In genomic region chr11:100938112-100938511, GRCm38 (mm10) we compare ENCODE assay signal across 9 mouse cellular contexts. TPM values are rescaled to one million over a fixed set of nuclear protein-coding genes. Genes with fewer than 3 reads are reported as not detected.
A peak's percentile ranks its signal among the peaks of the same experiment; 100 is the strongest.
DNase-seq lines count a peak whose midpoint lies in the region; ATAC-seq and TF ChIP-seq lines count a peak whose summit lies in the region.
"Had no signal": no experiment of that assay in that cellular context is flagged by ENCODE, and none has a peak within 500 bp of the region (broad histone marks: within the 10 kb centered on the region; RNA-seq: fewer than 3 reads in every experiment).

No protein-coding gene starts in this region.

- H3K4me2 ChIP-seq in kidney, embryonic 15.5 days = peak overlapping the region; percentile 79

- no peaks in the 10 kb centered on the region for H3K9me3 ChIP-seq in G1E (replicated peaks)
- H3K9me3 ChIP-seq in kidney, embryonic 15.5 days (replicated peaks) = no peaks in the 10 kb centered on the region

- peaks cover 20% of the 10 kb centered on the region for H3K36me3 ChIP-seq in G1E (replicated peaks)
- no peaks in the 10 kb centered on the region for H3K36me3 ChIP-seq in kidney, embryonic 15.5 days

- DNase-seq in cerebellum, adult 9-11 months = peak; percentile 43
- DNase-seq in cerebellum, postnatal 25 days = no peak
- DNase-seq in G1E (ENCODE audit: low spot score) (no peak), MN1 (ENCODE audit: low spot score) (no peak)
- peak; percentile 96 for DNase-seq in heart, adult 11 months
- peak; percentile 37 to 54 for DNase-seq in lung, postnatal 4 days
- DNase-seq in spleen, adult 18-20 months = no peak

- peak overlapping the region; percentile 33; the same call in 1 of the 2 replicates for H3K27ac ChIP-seq in kidney, embryonic 15.5 days

- TF ChIP-seq CTCF in G1E (IDR thresholded peaks at IDR 0.05; ENCODE audit: low read depth, low read length) = no peak

- 14% methylated on average over 5 of the region's 5 CpGs for WGBS in kidney, embryonic 15.5 days

- H3K4me3 ChIP-seq in G1E (ENCODE audit: low read depth, low read length) = peak overlapping the region; percentile 99
- H3K4me3 ChIP-seq in kidney, embryonic 15.5 days (replicated peaks) = peak overlapping the region; percentile 78

- peaks cover 62% of the 10 kb centered on the region for H3K4me1 ChIP-seq in G1E (ENCODE audit: insufficient read depth, low read depth, low read length)
- peaks cover 24% of the 10 kb centered on the region for H3K4me1 ChIP-seq in kidney, embryonic 15.5 days

- H3K9ac ChIP-seq in kidney, embryonic 15.5 days = 0 out of 2 replicates have a peak overlapping the region, but pooled peaks have one; percentile 77

- no peaks in the 10 kb centered on the region for H3K27me3 ChIP-seq in G1E (ENCODE audit: insufficient read depth, low read length)
- H3K27me3 ChIP-seq in kidney, embryonic 15.5 days = no peaks in the 10 kb centered on the region
- H3K27me3 ChIP-seq: Patski had no signal

- no peak for ATAC-seq in G1E (ENCODE audit: extremely low read depth, insufficient number of reproducible peaks, low FRiP score, poor library complexity, severe bottlenecking)
- ATAC-seq in kidney, embryonic 15.5 days (replicated peaks; ENCODE audit: low FRiP score) = no peak
- ATAC-seq: Patski had no signal

RNA-seq across cellular contexts. Expression of gene Stat3, which starts 1.2 kb away (rescaled TPM):
- total RNA-seq in G1E (2014; fragmentation: Nextera tagmentation) (81.1 and 87.5 TPM in 2 replicates), G1E (2017) (69.3 and 70.3 TPM in 2 replicates)
- polyA plus RNA-seq in G1E (2012) = 42.1 and 63.5 TPM in 2 replicates
- polyA plus RNA-seq in kidney, embryonic 15.5 days (2015; fragmentation: Nextera tagmentation; extraction: Ambion mirVana) = 44.8 and 45.1 TPM in 2 replicates

RNA-seq across cellular contexts. Expression of gene Cavin1, which starts 32.6 kb away (rescaled TPM):
- total RNA-seq in G1E (2014; fragmentation: Nextera tagmentation) (13.1 and 15.0 TPM in 2 replicates), G1E (2017) (3.1 and 3.8 TPM in 2 replicates)
- polyA plus RNA-seq in G1E (2012) = 37.0 and 39.4 TPM in 2 replicates
- 131 and 150 TPM in 2 replicates for polyA plus RNA-seq in kidney, embryonic 15.5 days (2015; fragmentation: Nextera tagmentation; extraction: Ambion mirVana)

Comparison
In these comparisons a context has a peak if more than half of its experiments do, and no peak if none do; other contexts are left out.
1. DNase-seq: peak in cerebellum, adult 9-11 months (single experiment), heart, adult 11 months (single experiment) and lung, postnatal 4 days (2 of 2); none in cerebellum, postnatal 25 days (0 of 2), G1E (single experiment), MN1 (single experiment) and spleen, adult 18-20 months (0 of 2).